Mouse (Mus musculus) urinary bladder, postnatal 25 days (tissue): ENCODE measurements around the gene Tacc3.
A peak's percentile ranks its signal among the peaks of the same experiment; 100 is the strongest.

Experiments used
- DNase-seq: peaks from one replicate; pipeline ENCODE4 v3.0.0; 2022; ENCODE audit warnings: low spot score

Tacc3 gene

GRCm38 (mm10) chr5:33655251-33655840 is 2.6 kb upstream of the Tacc3 start:
- DNase-seq, result no peak

DNA sequence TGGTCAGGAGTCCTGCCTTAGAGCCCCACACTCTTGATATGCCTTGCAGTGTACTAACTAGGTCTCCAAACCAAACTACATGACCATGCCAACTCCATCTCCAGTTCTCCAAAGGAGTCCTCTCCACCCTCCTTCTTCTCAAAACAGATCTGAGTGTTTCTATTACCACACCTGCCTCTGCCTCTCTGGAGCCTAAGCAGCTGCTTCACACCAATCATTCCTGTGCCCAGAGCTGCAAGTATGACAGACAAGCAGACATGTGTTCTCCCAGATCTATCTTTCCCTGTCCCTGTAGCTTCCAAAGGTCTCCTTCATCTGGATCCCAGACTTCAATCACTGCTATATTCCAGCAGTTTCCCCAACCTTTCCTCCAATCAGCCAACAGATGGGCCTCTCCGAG is 1.2 kb upstream of the Tacc3 start:
- no peak for DNase-seq

GRCm38 (mm10) chr5:33657251-33657786 is 609 bp upstream of the Tacc3 start:
- DNase-seq, result no peak

- no peak for DNase-seq
These were observed 729 bp downstream of the Tacc3 start for GRCm38 (mm10) chr5:33658664-33659050.

- no peak for DNase-seq
These were observed 10.3 kb downstream of the Tacc3 start for GRCm38 (mm10) chr5:33668223-33668622.

DNA sequence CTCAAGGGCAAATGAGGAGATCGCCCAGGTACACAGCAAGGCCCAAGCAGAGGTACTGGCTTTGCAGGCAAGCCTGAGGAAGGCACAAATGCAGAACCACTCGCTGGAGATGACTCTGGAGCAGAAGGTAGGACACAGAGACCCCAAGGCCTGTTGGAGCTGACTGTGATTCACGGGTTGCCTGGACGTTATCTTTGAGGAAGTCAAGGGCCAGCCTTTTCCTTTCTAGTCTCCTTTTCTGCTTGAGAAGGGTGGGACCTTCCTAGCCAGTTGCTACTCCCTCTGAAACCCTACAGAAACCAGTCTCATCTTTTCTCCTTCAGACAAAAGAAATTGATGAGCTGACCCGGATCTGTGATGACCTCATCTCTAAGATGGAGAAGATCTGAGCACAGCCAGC is 13.7 kb downstream of the Tacc3 start:
- no peak for DNase-seq

DNA sequence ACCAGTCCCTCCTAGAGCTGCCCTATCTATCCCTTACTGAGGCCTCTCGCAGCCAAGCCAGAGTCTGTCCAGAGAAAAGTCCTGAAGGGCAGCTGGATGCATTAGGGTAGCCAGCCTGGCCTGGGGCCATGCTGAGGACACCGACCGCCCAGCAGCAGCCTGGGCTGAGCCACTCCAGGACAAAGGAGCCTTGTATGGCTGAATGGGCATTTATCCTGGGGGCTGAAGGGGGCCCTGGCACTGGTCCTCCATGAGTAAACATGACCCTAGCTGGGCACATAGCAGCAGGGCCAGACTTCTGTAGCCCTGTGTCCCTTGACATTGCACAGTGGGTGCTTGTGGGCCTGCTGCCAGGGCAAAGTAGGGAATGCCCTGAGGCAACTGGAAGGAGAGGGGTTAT is 16.5 kb downstream of the Tacc3 start:
- no peak for DNase-seq

DNA sequence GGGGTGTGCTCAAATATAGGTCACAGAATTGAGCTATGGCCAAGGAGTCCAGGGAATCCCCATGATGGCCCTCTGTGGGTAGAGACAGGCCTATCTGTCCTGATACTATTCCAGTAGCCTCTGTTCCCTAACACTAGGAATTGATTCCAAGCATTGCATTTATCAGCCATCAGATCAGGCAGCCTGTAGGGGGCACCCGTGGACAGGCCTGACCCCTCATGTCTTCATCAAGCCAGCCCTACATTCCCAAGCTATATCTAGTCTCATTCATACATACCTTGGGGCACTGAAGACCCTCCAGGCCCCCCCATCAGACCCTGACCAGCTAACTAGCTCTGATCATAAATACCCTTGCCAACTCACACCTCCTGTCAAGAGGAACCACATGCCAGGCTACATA is 18.0 kb downstream of the Tacc3 start:
- DNase-seq, result no peak

DNA sequence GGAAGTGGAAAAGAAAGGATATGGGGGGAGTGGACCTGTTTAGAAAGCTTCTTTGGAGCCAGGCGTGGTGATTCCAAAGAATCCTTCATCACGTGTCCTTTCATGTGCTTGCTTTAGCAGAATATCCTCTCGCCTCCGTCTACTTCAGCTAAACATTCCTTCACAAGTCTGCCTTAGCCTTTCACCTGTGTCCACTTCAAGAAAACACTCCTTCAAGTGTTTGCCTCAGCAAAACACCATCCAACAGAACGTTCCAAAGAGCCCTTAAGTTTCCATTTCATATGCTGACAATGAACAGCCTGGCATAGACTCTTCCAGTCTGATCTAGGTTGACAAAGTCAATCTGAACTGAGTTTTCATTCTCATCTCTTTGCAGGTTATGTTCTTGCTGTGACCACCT is 20.3 kb downstream of the Tacc3 start:
- no peak for DNase-seq

DNA sequence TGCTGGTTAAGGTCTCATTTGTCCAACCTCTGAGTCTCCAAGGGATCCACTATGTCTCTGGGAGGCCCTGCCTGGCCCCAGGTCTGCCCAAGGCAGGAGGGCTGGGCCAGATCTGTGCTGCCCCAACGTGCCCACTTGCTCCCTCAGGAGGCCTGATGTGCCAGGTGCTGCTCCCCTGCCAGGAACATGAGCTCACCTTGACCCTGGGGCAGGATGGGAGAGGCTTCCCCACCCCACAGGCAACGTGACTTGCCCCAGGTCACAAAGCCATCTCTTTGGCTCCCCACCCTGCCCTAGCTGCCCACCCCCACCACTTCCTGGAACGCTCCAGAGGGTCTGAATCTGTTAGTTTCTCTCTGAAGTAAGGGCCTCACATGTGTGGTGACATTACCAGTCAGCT is 23.1 kb downstream of the Tacc3 start:
- no peak for DNase-seq

GRCm38 (mm10) chr5:33681611-33682388 is 23.9 kb downstream of the Tacc3 start:
- DNase-seq, result no peak

GRCm38 (mm10) chr5:33682963-33683362 is 25.0 kb downstream of the Tacc3 start:
- DNase-seq, result no peak

DNA sequence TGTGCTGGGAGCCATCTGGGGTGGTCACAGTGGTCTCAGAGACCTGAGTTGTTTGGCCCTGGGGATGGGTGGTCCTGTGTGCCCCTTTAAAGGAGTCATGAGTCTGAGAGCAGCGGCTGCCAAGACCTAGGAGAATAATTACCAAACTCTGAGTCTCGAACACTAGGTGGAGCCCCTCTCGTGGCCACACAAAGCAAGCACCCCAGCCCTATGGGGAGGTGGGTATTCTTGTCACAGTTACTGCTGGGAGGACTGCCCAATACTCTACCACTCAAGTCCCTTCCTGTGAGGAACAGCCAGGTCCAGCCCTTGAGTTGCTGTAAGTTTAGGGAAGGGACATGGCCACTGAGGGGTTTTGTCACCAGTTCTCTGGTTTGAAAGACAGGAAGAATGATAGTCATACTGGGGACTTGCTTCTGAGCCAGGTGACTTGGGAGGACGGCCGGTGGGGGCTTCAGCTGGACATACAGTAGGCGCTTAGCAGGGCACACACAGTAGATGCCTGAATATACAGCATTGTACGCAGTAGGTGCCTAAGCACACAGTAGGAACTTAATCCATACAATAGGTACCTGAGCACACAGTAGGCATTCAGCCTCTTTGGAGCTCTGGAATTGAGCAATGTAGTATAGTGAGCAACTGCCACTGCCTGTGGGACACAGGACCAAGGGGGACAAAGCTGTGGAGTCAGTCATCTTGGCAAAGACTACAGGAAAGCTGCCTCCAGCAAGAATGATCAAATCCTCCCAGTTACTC is 26.1 kb downstream of the Tacc3 start:
- peak; percentile 46 for DNase-seq

- no peak for DNase-seq
These were observed 27.0 kb downstream of the Tacc3 start for GRCm38 (mm10) chr5:33684932-33685331.

- no peak for DNase-seq
These were observed 29.2 kb downstream of the Tacc3 start for GRCm38 (mm10) chr5:33687142-33687541.

DNA sequence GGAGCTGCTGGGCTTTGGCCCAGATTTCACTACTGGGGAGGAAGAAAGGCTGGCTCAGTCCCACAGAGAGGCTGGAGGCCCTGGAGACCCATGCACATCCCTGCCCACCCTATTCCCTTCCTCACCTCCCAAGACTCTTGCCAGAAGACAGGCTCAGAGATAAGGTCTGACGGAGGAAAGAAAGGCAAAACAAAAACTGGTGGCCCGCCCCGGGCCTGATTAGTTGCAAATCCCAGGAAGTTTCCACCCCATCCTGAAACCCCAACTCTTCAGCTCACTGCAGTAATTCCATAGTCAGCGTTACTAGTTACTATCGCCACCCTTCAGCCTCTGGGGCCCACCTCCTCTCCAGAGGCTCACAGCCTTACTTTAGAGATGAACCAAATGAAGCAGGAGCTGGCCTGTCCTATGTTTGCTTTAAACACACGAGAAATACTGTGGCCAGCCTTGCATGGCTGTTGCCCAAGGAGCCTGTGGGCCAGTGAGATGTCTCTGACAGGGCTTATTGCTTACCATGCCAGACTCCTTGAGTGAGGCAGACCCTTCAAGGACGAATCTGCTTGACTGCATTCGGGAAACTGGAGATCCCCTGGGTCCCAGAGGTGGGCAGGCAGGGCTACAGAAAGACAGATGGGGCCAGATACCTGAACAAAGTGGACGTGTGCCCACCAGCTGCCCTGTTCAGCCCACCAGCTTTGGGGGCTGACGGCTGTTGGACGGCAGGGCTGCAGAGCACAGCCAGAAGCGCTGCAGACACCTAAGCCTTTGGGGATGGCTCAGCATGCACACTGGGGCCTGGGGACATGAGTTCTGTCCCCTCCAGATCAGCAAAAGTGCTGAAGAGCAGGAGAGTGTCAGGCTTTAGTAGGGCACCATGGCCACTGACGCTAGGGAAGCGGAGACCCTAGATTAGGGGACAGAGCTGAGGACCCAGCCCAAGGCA is 30.6 kb downstream of the Tacc3 start:
- DNase-seq, result no peak

DNA sequence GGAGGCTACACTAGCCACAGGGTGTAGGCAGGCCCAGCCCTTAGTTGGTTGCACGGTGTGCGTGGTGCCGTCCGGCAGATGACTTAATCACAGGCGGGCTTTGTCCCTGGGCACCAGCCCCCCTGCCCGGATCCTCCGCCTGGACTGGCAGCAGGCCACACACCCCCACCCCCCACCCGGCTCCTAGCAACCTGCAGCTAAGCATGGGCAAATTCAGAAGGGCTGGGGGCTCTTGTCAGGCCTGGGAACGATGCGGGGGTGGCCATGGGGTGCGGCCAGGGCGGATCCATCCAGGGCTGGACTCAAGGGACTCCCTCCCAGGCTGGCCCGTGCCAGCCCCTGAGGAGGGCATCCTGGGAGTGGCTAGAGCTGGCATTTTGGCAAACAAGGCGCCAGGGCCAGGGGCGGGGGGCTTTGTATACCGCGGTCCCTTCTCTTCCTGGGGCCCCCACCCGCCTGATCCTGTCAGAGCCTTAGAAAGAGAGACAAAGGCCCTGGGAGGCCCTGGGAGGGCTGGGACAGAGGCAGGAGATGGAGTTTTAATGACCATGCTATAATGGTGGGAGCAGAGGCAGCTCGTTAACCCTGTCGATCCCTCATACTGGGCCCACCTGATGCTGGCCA is 31.4 kb downstream of the Tacc3 start:
- DNase-seq, result no peak

- DNase-seq, result no peak
These were observed 32.1 kb downstream of the Tacc3 start for GRCm38 (mm10) chr5:33689852-33690645.

GRCm38 (mm10) chr5:33692393-33692792 is 34.5 kb downstream of the Tacc3 start:
- DNase-seq, result peak; percentile 50

DNA sequence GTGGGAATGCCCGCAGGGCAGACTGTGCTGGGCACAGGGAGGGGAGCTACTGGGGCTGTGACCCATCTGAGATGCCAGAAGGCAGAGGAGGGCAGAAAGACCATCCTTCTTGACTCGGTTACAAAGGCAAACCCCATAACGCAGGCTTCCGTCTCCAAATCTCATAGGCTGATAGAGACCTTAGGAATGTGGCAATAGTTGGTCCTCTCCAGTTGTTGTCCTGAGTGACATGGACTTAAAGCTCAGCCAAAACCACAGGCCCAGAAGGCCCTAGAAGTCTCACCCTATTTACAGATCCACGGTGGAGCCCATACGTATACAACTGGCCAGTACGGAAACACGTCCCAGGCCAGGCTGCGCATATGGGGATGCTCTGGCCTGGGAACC is 36.5 kb downstream of the Tacc3 start:
- DNase-seq, result no peak
